Mouse (Mus musculus) liver, embryonic 14.5 days (tissue): ENCODE measurements around the gene Cux1.

ENCODE experiments used
- CTCF ChIP-seq: IDR thresholded peaks from 2 replicates; pipeline ENCODE4 v1.5.1; 2016; ENCODE audit warnings: antibody characterized with exemption, low read depth, control low read depth
- EP300 ChIP-seq: IDR thresholded peaks from 2 replicates; pipeline ENCODE4 v1.6.1; 2016; ENCODE audit warnings: antibody characterized with exemption, low read depth

GRCm38 (mm10) chr5:136495581-136495980, 71.7 kb downstream of the Cux1 start:
- TF ChIP-seq EP300 (no peak), CTCF (no peak)
